Mouse (Mus musculus) limb, embryonic 14.5 days (tissue): ENCODE measurements around the gene Rps6kc1. TPM values are rescaled to one million over a fixed set of nuclear protein-coding genes. Genes with fewer than 3 reads are reported as not detected.

Experiments
- ATAC-seq: fragments of 200-750 bp; cut with Nextera tagmentation; 2 replicates; pipeline ENCODE4 v1.8.0; 2017; ENCODE audit warnings: low read depth, moderate number of reproducible peaks, moderate TSS enrichment; ENCODE audit not compliant: low FRiP score
- DNase-seq: peaks from one replicate; pipeline ENCODE4 v3.0.0-alpha.2; 2015; ENCODE audit warnings: low spot score
- H3K27ac ChIP-seq: fragments of 300-500 bp; sonication (generic); replicated peaks from 2 replicates; pipeline ENCODE4 v1.5.1; 2014; ENCODE audit warnings: low read depth, mild to moderate bottlenecking, low read length, moderate library complexity, mixed read lengths
- H3K27me3 ChIP-seq: fragments of 300-500 bp; sonication (generic); 2 replicates; pipeline ENCODE4 v1.6.1; 2014; ENCODE audit warnings: low read length, mixed read lengths; ENCODE audit not compliant: control insufficient read depth, insufficient read depth
- H3K36me3 ChIP-seq: fragments of 300-500 bp; sonication (generic); 2 replicates; pipeline ENCODE4 v1.6.1; 2014; ENCODE audit warnings: mild to moderate bottlenecking, low read length, moderate library complexity, mixed read lengths; ENCODE audit not compliant: control insufficient read depth, insufficient read depth
- H3K4me1 ChIP-seq: fragments of 300-500 bp; sonication (generic); 2 replicates; pipeline ENCODE4 v1.6.1; 2014; ENCODE audit warnings: antibody characterized with exemption, low read length, mixed read lengths; ENCODE audit not compliant: control insufficient read depth, insufficient read depth
- H3K4me2 ChIP-seq: fragments of 300-500 bp; sonication (generic); replicated peaks from 2 replicates; pipeline ENCODE4 v1.6.1; 2014; ENCODE audit warnings: low read depth, mild to moderate bottlenecking, low read length, moderate library complexity; ENCODE audit not compliant: severe bottlenecking
- H3K4me3 ChIP-seq: fragments of 300-500 bp; sonication (generic); replicated peaks from 2 replicates; pipeline ENCODE4 v1.5.1; 2014; ENCODE audit warnings: low read length
- H3K9ac ChIP-seq: fragments of 300-500 bp; sonication (generic); 2 replicates; pipeline ENCODE4 v1.6.1; 2014; ENCODE audit warnings: mild to moderate bottlenecking, low read depth, low read length, moderate library complexity; ENCODE audit not compliant: severe bottlenecking
- H3K9me3 ChIP-seq: fragments of 300-500 bp; sonication (generic); 2 replicates; pipeline ENCODE4 v1.6.1; 2016; ENCODE audit warnings: low read length; ENCODE audit not compliant: control insufficient read depth
- POLR2A ChIP-seq: fragments of 200-500 bp; IDR thresholded peaks from 2 replicates; pipeline ENCODE4 v1.8.0; 2012; ENCODE audit warnings: inconsistent platforms, mild to moderate bottlenecking, moderate library complexity, borderline replicate concordance; ENCODE audit not compliant: insufficient read depth, insufficient read length; ENCODE audit errors: extremely low read depth
- WGBS: fragments of 180-500 bp; shearing (Covaris S2); extraction: QIAGEN DNeasy Blood & Tissue Kit; methylation state at CpG from one replicate; pipeline ENCODE4 v1.1.7; 2014; 5-methylcytosine and 5-hydroxymethylcytosine counted together
- polyA plus RNA-seq, 2 experiments: library from polyadenylated mRNA; depleted of rRNA in 1 of 2; stranded (reverse) in 1 of 2; unstranded in 1 of 2; fragments of >200 nt; fragmentation: Nextera tagmentation in 1 of 2; extraction: Ambion mirVana in 1 of 2; gene quantifications; 2 replicates each; pipeline versions ENCODE4 v1.2.1 to v1.2.3; 2012 to 2014

Gene Rps6kc1
- polyA plus RNA-seq, 2 experiments: 14.7 to 17.4 TPM

DNA sequence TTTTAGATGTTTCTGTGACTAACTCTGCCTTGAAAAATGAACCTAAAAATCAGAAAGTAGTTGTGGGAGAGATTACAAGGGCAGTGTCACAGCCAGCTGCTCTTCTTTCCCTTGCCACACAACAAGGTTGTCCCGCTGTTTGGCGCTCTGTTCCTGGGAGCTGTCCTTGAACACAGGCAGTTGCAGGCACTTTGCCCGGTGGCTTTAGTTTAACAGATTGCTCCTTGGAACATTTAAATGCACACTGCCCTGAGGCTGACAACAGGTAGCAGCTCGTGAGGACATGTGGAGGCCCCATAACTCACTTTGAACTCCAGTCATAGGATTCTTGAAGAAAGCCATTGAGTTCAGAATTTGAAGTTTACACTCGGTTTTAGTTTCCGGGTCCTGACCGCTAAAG, 36.9 kb upstream of the Rps6kc1 start:
- no peak overlapping the region for H3K27ac ChIP-seq
- H3K36me3 ChIP-seq: peaks cover 93% of the 10 kb centered on the region
- H3K4me2 ChIP-seq: no peak overlapping the region
- no peaks in the 10 kb centered on the region for H3K4me1 ChIP-seq
- no peak overlapping the region for H3K4me3 ChIP-seq
- H3K27me3 ChIP-seq: no peaks in the 10 kb centered on the region
- ATAC-seq (no peak), DNase-seq (no peak)
- WGBS: 70% methylated on average over 7 of the region's 7 CpGs
- no peak overlapping the region for H3K9ac ChIP-seq
- no peak for TF ChIP-seq POLR2A
- H3K9me3 ChIP-seq: no peaks in the 10 kb centered on the region

DNA sequence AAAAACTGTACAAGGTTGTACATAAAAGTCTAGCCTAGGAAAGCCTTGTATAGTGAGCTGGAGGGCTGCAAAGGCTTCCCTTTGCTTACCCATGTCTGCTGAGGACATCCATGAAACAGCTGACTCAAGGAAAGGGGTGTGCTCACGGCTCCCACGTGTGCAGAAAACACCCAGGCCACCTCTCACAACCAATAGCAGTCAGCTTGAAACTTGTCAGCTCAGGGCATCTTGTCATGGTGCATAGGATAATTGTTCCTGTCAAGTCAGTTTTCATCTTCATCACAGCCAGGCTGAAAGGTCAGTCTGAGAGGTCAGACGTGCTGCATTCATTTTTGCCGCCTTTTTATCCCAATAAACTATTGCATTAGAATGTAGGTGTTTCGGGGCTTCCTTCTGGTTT, 36.4 kb upstream of the Rps6kc1 start:
- Histone ChIP-seq H3K36me3 (peaks cover 93% of the 10 kb centered on the region), H3K4me3 (no peak overlapping the region), H3K4me1 (no peaks in the 10 kb centered on the region), H3K27ac (no peak overlapping the region), H3K27me3 (no peaks in the 10 kb centered on the region), H3K9me3 (no peaks in the 10 kb centered on the region), H3K4me2 (no peak overlapping the region), H3K9ac (no peak overlapping the region)
- DNase-seq: no peak
- 76% methylated on average over 5 of the region's 5 CpGs for WGBS
- no peak for TF ChIP-seq POLR2A
- ATAC-seq: no peak

DNA sequence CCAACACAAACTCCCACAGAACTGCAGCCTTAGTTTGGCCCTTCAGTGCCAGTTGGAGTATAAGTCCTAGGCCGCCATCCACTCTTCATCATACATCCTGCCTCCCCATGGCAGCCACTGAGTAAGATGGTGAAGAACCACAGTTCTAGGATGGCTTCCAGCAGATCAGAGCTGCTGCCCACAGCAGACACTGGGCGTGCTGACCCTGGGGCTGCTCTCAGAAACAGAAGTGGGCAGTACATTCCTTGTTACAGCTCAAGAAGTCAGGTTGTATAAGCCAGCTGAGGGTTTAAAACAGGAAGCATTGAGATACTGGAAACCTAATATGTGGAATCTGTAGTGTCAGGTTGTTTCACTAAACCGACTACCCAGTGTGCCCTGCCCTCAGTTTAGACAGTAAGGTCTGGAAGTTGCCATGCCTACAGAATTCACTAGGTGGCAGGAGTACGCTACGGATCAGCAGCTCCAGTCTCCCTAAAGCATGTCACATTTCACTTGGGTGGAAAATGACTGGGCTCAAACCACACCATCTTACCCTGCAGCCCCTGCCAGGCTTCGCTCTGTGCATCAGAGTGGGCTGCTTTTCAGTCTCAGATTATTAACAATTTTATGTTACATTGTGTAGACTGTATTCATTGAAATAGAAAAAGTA, 32.7 kb upstream of the Rps6kc1 start:
- H3K9me3 ChIP-seq: no peaks in the 10 kb centered on the region
- H3K9ac ChIP-seq: no peak overlapping the region
- peaks cover 92% of the 10 kb centered on the region for H3K36me3 ChIP-seq
- no peak for TF ChIP-seq POLR2A
- H3K27me3 ChIP-seq: no peaks in the 10 kb centered on the region
- DNase-seq (peak; percentile 84), ATAC-seq (peak; percentile 77)
- WGBS: 51% methylated on average over 6 of the region's 6 CpGs
- no peak overlapping the region for H3K27ac ChIP-seq
- no peaks in the 10 kb centered on the region for H3K4me1 ChIP-seq
- no peak overlapping the region for H3K4me3 ChIP-seq
- H3K4me2 ChIP-seq: no peak overlapping the region

DNA sequence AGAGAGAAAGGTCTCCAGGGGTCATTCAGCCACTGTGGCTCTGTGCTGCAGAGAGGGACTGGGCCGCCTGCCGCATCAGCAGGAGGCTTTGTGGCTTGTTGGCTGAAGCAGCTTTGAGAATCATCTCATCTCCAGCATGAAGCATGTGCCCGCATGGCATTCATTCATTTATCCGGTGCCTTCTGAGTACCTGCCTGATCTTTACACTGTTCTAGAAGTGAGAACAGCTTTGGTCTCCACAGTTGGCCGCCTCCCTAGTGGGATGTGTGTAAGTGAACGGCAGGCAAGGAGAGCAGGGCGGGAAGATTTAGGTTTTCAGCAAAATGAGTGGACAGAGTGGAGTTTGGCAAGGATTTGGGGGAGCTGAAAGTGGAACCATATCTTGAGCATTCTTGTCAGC, 28.2 kb upstream of the Rps6kc1 start:
- no peak for TF ChIP-seq POLR2A
- ATAC-seq (no peak), DNase-seq (no peak)
- Histone ChIP-seq H3K36me3 (peaks cover 85% of the 10 kb centered on the region), H3K27ac (no peak overlapping the region), H3K4me3 (no peak overlapping the region), H3K9ac (no peak overlapping the region), H3K4me2 (no peak overlapping the region), H3K27me3 (no peaks in the 10 kb centered on the region), H3K4me1 (no peaks in the 10 kb centered on the region), H3K9me3 (no peaks in the 10 kb centered on the region)
- 97% methylated on average over 7 of the region's 7 CpGs for WGBS

DNA sequence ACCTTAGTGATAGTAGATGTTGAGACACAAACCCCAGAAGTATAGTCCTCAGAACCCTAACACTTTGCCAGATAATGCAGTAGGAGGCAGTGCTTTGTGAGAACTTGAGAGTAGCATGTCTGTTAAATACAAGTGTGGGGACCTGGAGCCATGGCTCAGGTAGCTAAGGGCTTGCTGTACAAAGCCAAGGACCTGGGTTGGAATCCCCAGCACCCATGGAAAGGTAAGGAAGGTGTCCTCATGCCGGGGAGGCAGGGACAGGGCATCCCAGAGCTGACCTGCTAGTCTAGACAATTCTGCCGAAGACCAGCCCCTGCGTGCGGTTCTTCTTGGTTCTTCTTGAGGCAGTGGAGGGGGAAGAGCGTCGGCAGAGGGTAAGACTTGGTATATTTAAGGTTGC, 18.6 kb upstream of the Rps6kc1 start:
- no peak overlapping the region for H3K4me3 ChIP-seq
- H3K9ac ChIP-seq: peak overlapping the region; percentile 21; the same call in 1 of the 2 replicates
- DNase-seq (no peak), ATAC-seq (no peak)
- no peak overlapping the region for H3K4me2 ChIP-seq
- H3K27me3 ChIP-seq: no peaks in the 10 kb centered on the region
- H3K27ac ChIP-seq: no peak overlapping the region
- H3K4me1 ChIP-seq: peaks cover 17% of the 10 kb centered on the region
- WGBS: 72% methylated on average over 6 of the region's 6 CpGs
- no peaks in the 10 kb centered on the region for H3K9me3 ChIP-seq
- TF ChIP-seq POLR2A: no peak
- peaks cover 24% of the 10 kb centered on the region for H3K36me3 ChIP-seq
